Mouse (Mus musculus) G1E (cell line): ENCODE results near the gene Selenoi.

Experiments
- CTCF ChIP-seq: IDR thresholded peaks from 2 replicates; pipeline ENCODE4 v1.5.1; 2012; ENCODE audit warnings: low read depth, low read length, inconsistent platforms, mixed read lengths
- GATA1 ChIP-seq: IDR thresholded peaks from 2 replicates; pipeline ENCODE4 v1.6.1; 2012; ENCODE audit warnings: borderline replicate concordance, low read length, inconsistent platforms, mixed read lengths
- TAL1 ChIP-seq: conservative IDR thresholded peaks from 2 replicates; pipeline ENCODE4 v1.6.1; 2012; ENCODE audit warnings: low read depth, low read length, inconsistent platforms, mixed read lengths

- no peak for TF ChIP-seq GATA1
- TF ChIP-seq CTCF = no peak
- no peak for TF ChIP-seq TAL1
Measured at GRCm38 (mm10) chr5:30235641-30236126, 3.3 kb downstream of the Selenoi start.
